Mouse (Mus musculus) spleen, postnatal 10 days (tissue): ENCODE data around the gene Fam229b.

Experiments used
- DNase-seq, 2 experiments: peaks; one replicate each; pipeline ENCODE4 v3.0.0; 2021 to 2022; ENCODE audit warnings: low spot score in 2 of 2

The Fam229b gene

DNA sequence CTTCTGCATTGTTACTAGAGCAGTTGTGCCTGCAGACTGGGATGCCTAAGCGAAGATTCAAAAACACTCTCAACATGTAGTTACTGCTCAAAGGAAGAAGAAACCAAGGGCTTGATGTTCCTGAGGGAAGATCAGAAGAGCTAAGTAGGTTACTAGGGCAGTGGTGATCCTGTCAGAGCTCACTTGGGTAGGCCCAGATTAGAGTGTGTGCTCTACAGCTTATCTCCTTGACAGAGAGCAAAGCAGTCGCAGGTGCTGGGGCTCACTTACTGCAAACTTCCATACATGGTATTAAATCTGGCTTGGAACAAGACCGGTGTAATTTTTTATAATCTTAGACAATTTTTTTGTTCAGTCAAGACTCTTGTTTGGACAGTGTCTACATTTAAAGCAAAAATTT is 4.1 kb upstream of the Fam229b start:
- DNase-seq: no peak

DNA sequence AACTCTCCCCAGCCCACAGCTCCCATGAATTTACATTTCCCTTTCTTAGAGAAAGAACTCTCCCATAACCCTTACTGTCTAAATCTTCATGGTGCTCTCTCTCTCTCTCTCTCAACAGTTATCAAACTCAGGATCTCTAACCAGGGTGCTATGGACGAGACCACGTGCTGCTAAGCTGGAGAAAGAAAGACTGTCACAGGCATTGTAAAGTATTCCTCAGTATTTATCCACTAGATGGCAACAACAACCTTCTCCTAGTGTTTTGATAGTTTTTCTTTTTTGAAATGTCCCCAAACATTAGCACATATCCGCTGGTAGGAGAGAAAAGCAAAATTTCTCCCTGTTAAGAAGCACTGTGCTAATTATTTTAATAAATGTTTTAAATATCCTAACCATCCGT is 12.3 kb downstream of the Fam229b start:
- DNase-seq: no peak

DNA sequence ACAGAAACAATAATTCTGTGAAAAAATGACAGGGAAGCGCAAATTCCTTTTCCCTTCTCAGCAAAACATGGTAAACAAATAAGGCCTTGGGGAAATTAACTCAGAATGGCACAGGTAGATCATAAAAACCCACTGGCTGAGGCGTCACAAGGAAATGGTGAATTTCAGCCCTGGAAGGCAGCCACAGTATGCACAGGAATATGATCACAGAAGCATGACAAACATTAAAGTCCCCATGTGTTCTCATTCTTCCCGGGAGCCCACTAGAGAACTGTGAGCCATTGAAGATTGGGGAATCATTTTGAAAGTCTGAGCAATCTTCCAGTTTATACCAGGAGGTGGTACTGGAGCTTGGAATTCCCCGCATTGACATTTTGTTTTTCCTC is 24.2 kb downstream of the Fam229b start:
- no peak for DNase-seq

DNA sequence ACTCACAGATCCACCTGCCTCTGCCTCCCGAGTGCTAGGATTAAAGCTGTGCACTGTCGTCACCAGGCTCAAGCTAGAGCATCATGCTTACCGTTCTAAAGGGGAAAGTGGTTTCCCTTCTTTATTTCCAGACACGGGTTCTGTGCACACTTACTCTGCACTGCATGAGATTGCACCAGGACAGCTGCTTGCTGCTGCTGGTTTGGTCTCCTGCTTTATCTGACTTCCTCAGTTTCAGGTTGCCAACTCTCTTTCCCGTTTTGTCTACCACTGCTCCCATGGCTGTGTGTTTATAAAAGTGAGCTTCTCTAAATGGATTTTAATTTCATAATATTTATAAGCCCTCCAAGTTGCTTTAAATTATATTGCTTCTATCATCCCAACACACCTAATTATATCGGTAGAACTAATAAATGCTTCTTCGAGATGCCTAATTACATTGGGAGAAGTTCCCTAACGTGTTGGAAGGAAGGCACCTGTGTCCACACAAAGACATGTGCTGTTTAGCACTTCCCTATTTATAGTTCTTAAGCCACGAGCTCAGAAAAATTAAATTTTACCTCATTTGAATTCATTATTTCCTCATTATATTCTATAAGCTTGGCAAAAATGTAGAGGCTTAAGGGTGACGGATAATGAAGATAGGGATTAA is 24.8 kb downstream of the Fam229b start:
- DNase-seq: no peak

DNA sequence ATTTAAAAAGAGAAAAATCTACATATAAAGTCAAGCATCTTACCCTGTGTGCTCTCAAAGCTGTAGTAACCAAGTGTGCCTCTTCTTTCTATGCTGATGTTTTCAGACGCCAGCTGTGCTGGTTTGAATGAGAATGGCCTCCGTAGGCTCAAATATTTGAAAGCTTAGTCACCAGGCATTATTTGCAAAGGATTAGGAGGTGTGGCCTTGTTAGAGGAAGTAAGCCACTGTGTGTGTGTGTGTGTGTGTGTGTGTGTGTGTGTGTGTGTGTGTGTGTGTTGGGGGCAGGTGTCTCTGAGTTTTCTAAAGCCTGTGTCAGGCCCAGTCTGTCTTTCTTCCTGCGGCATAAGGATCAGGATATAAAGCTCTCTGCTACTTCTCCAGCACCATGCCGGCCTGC is 26.8 kb downstream of the Fam229b start:
- no peak for DNase-seq

DNA sequence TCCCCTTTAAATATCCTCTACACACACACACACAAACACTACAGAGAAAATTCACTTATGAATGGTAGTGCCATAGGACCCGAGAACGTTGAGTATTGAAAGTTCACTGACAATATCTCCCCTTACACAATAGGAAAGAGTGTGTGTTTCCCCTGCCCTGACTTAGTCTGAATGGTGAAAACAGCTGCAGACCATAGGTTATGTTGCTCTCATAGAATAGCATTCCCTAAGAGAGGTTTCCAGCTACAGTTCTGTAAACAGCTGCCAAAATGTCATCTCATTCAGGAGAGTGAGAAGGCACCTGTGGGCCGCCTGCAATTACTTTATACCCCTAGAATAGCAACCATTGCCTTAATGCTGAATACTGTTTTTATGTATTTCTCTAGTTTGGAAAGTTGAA is 27.3 kb downstream of the Fam229b start:
- no peak for DNase-seq

DNA sequence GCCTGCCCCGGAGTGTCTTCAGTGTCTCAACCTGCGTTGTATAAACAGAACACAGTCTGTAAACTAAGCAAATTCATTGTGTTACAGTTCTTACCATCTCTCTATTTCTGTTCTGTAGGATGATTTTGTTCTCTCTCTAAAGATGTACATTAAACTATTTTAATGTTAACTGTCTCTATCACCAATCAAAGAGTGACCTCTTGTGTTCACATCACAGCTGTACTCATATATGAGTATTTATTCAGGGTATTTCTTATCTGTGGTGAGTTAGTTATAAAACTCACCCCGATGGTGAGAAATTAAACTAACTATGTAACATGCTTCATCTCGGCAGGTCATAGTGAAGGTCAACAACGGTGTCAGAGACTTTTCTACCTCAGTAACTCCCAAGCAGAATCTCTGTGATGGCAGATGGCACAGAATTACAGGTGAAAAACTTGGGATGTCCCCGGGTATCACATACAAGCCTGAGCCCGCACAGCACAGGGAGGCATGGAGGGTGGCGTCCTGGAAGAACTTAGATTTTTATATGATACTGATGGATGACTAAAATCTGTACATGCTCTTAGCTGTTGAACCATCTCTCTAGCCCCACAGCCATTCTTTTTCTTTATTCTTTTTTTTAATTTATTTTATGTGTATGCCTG is 28.8 kb downstream of the Fam229b start:
- no peak for DNase-seq

DNA sequence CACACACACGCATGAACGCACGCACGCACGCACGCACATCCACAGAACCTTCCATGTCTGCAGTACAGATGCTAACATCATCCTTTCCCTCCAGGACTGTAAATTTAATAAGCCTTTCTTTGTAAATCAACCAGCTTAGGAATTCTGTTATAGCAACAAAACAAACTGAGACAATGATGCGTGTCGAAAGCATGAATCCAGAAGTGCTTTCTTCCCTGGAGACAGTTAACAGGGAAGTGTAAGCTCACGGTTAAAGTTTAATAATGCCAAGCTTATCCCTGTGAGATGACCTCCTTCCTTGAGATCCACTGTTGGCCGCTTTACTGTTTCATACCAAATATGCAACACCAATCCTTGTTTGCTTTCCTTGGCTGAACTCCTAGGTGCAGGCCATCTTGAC is 35.0 kb downstream of the Fam229b start:
- no peak for DNase-seq

DNA sequence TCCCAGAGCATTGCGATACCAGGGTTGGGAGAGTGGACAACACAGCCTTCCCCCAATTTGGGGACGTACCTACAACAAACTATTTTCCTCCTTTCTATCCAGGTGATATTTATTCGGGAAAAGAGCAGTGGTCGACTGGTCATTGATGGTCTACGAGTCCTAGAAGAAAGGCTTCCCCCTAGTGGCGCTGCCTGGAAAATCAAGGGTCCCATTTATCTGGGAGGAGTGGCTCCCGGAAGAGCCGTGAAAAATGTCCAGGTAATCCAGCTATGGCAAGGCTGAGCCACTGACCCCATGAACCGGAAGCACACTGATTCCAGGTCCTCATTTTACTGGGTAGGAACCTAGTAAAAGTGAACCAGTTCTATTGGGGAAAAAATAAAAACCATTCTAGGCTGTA is 36.7 kb downstream of the Fam229b start:
- no peak for DNase-seq

DNA sequence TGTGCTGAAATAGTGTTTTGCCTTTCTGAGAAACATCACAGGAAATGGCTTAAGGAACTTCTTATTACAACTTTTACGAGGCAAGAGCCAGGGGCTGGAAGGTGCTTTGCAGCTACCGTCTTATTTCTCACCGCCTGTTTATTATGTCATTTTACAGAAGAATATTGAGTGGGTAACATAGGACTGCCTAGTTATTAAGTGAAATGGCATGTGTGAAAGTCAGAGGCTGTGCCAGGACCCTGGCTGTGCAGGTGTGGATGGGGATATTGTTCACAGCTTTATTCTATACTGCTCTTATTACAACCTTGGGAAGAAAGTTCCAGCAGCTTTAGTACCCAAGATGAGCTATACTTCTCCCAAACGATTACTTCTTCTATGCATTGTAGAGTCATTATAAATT is 61.7 kb downstream of the Fam229b start:
- DNase-seq: no peak
